Mouse (Mus musculus) forebrain, embryonic 15.5 days (tissue): ENCODE data around the gene Zfp119b. TPM values are rescaled to one million over a fixed set of nuclear protein-coding genes. Genes with fewer than 3 reads are reported as not detected.
A peak's percentile ranks its signal among the peaks of the same experiment; 100 is the strongest.
"Not testable (repeated sequence)": the region's sequence is repeated elsewhere in the genome, so short reads cannot be mapped to it uniquely, and the experiment has no call there.

Source experiments
- ATAC-seq: fragments of 200-750 bp; cut with Nextera tagmentation; replicated peaks from 2 replicates; pipeline ENCODE4 v1.8.0; 2017; ENCODE audit warnings: mild to moderate bottlenecking, moderate TSS enrichment, moderate library complexity
- H3K27ac ChIP-seq: fragments of 300-500 bp; sonication (generic); replicated peaks from 2 replicates; pipeline ENCODE4 v1.5.1; 2015; ENCODE audit warnings: mild to moderate bottlenecking, inconsistent platforms
- H3K27me3 ChIP-seq: fragments of 300-500 bp; sonication (generic); 2 replicates; pipeline ENCODE4 v1.6.1; 2015; ENCODE audit warnings: inconsistent platforms
- H3K36me3 ChIP-seq: fragments of 300-500 bp; sonication (generic); 2 replicates; pipeline ENCODE4 v1.6.1; 2015; ENCODE audit warnings: mild to moderate bottlenecking, inconsistent platforms
- H3K4me1 ChIP-seq: fragments of 300-500 bp; sonication (generic); 2 replicates; pipeline ENCODE4 v1.6.1; 2015; ENCODE audit warnings: inconsistent platforms
- H3K4me2 ChIP-seq: fragments of 300-500 bp; sonication (generic); replicated peaks from 2 replicates; pipeline ENCODE4 v1.6.1; 2015; ENCODE audit warnings: mild to moderate bottlenecking, inconsistent platforms
- H3K4me3 ChIP-seq: fragments of 300-500 bp; sonication (generic); 2 replicates; pipeline ENCODE4 v1.5.1; 2015; ENCODE audit warnings: mild to moderate bottlenecking, inconsistent platforms
- H3K9ac ChIP-seq: fragments of 300-500 bp; sonication (generic); replicated peaks from 2 replicates; pipeline ENCODE4 v1.6.1; 2015; ENCODE audit warnings: mild to moderate bottlenecking, inconsistent platforms
- H3K9me3 ChIP-seq: fragments of 300-500 bp; sonication (generic); 2 replicates; pipeline ENCODE4 v1.6.1; 2016; ENCODE audit warnings: inconsistent platforms
- WGBS: fragments of 180-500 bp; shearing (Covaris S2); methylation state at CpG from one replicate; pipeline ENCODE4 v1.1.7; 2015; ENCODE audit warnings: mixed read lengths; 5-methylcytosine and 5-hydroxymethylcytosine counted together
- polyA plus RNA-seq: library from polyadenylated mRNA; unstranded; fragments of >200 nt; fragmentation: Nextera tagmentation; extraction: Ambion mirVana; gene quantifications from 2 replicates; pipeline ENCODE4 v1.2.1, GENCODE M21; 2015

Gene Zfp119b
- polyA plus RNA-seq, 1 experiment from 2014 or later = 7.9 TPM

- Histone ChIP-seq H3K9me3 (0 out of 2 replicates have a peak, but pooled peaks cover 1% of the 10 kb centered on the region), H3K4me2 (peak overlapping the region; percentile 55), H3K36me3 (no peaks in the 10 kb centered on the region), H3K27me3 (no peaks in the 10 kb centered on the region), H3K27ac (peak overlapping the region; percentile 65), H3K4me1 (peaks cover 8% of the 10 kb centered on the region; the same call in 1 of the 2 replicates), H3K9ac (peak overlapping the region; percentile 61), H3K4me3 (peak overlapping the region; percentile 59)
- 1% methylated on average over 33 of the region's 33 CpGs for WGBS
- ATAC-seq = peak; percentile 98
Observed at GRCm38 (mm10) chr17:55931553-55932502, 17.5 kb downstream of the Zfp119b start.

- ATAC-seq = no peak
- Histone ChIP-seq H3K4me1 (no peaks in the 10 kb centered on the region), H3K27me3 (no peaks in the 10 kb centered on the region), H3K9ac (no peak overlapping the region), H3K4me3 (no peak overlapping the region), H3K4me2 (no peak overlapping the region), H3K27ac (no peak overlapping the region), H3K36me3 (no peaks in the 10 kb centered on the region), H3K9me3 (0 out of 2 replicates have a peak, but pooled peaks cover 1% of the 10 kb centered on the region)
Observed at GRCm38 (mm10) chr17:55906669-55907068, 42.6 kb downstream of the Zfp119b start.

- H3K4me1 ChIP-seq = no peaks in the 10 kb centered on the region
- no peak overlapping the region for H3K9ac ChIP-seq
- H3K27ac ChIP-seq = no peak overlapping the region
- peaks cover under 1% of the 10 kb centered on the region; the same call in 1 of the 2 replicates for H3K36me3 ChIP-seq
- no peak overlapping the region for H3K4me3 ChIP-seq
- 77% methylated on average over 6 of the region's 6 CpGs for WGBS
- no peak overlapping the region for H3K4me2 ChIP-seq
- no peaks in the 10 kb centered on the region for H3K27me3 ChIP-seq
- ATAC-seq = no peak
- H3K9me3 ChIP-seq = peaks cover under 1% of the 10 kb centered on the region; the same call in 1 of the 2 replicates
Observed at GRCm38 (mm10) chr17:55904131-55904530, 45.2 kb downstream of the Zfp119b start.

GRCm38 (mm10) chr17:55903687-55904086, 45.6 kb downstream of the Zfp119b start:
- H3K27me3 ChIP-seq = no peaks in the 10 kb centered on the region
- ATAC-seq = no peak
- 90% methylated on average over 1 of the region's 1 CpGs for WGBS

GRCm38 (mm10) chr17:55903087-55903486, 46.2 kb downstream of the Zfp119b start:
- Histone ChIP-seq H3K4me3 (no peak overlapping the region), H3K4me2 (no peak overlapping the region), H3K27ac (no peak overlapping the region), H3K9me3 (peaks cover 8% of the 10 kb centered on the region; the same call in 1 of the 2 replicates), H3K27me3 (no peaks in the 10 kb centered on the region), H3K9ac (no peak overlapping the region), H3K36me3 (peaks cover 9% of the 10 kb centered on the region), H3K4me1 (no peaks in the 10 kb centered on the region)
- ATAC-seq = no peak
- WGBS = 69% methylated on average over 2 of the region's 2 CpGs

More at GRCm38 (mm10) chr17:55903687-55904086, 45.6 kb downstream of the Zfp119b start:
- Histone ChIP-seq H3K4me3 (no peak overlapping the region), H3K9ac (no peak overlapping the region), H3K27ac (no peak overlapping the region), H3K4me1 (no peaks in the 10 kb centered on the region), H3K4me2 (no peak overlapping the region), H3K36me3 (peaks cover 4% of the 10 kb centered on the region; the same call in 1 of the 2 replicates), H3K9me3 (peaks cover 3% of the 10 kb centered on the region; the same call in 1 of the 2 replicates)

- Histone ChIP-seq H3K4me3 (peak overlapping the region; percentile 50), H3K4me2 (peak overlapping the region; percentile 51), H3K9ac (peak overlapping the region; percentile 46), H3K27ac (peak overlapping the region; percentile 88), H3K36me3 (peaks cover 11% of the 10 kb centered on the region)
- not testable (repeated sequence) for ATAC-seq, H3K27me3 ChIP-seq, H3K4me1 ChIP-seq, H3K9me3 ChIP-seq
- WGBS = 11% methylated on average over 6 of the region's 8 CpGs
Observed at GRCm38 (mm10) chr17:55892406-55892955, 56.8 kb downstream of the Zfp119b start.

Other genes starting within 250 kb of the Zfp119b start
- gene Pot1b, start 236.9 kb downstream of the Zfp119b start, polyA plus RNA-seq = 9.0 and 9.8 TPM in 2 replicates
- 0.09 and 0.13 TPM in 2 replicates for gene Adgre4, start 199.5 kb downstream of the Zfp119b start, polyA plus RNA-seq
- gene Zfp119a, start 70.6 kb downstream of the Zfp119b start, polyA plus RNA-seq = 11.4 and 13.1 TPM in 2 replicates
- 16.5 and 16.7 TPM in 2 replicates for gene Zfp959, start 57.4 kb downstream of the Zfp119b start, polyA plus RNA-seq
- gene Ebi3, start 3.1 kb upstream of the Zfp119b start, polyA plus RNA-seq = 3.1 and 3.9 TPM in 2 replicates
- gene Yju2, start 9.6 kb upstream of the Zfp119b start, polyA plus RNA-seq = 25.2 and 27.8 TPM in 2 replicates
- gene Shd, start 21.0 kb upstream of the Zfp119b start, polyA plus RNA-seq = 118 and 121 TPM in 2 replicates
- gene Fsd1, start 37.0 kb upstream of the Zfp119b start, polyA plus RNA-seq = 127 and 151 TPM in 2 replicates
- 4.9 and 5.5 TPM in 2 replicates for gene Stap2, start 56.1 kb upstream of the Zfp119b start, polyA plus RNA-seq
- gene Mpnd, start 56.2 kb upstream of the Zfp119b start, polyA plus RNA-seq = 190 and 191 TPM in 2 replicates
- 120 and 122 TPM in 2 replicates for gene Sh3gl1, start 87.1 kb upstream of the Zfp119b start, polyA plus RNA-seq
- gene Chaf1a, start 90.9 kb upstream of the Zfp119b start, polyA plus RNA-seq = 10.8 and 14.3 TPM in 2 replicates
- gene Ubxn6, start 125.5 kb upstream of the Zfp119b start, polyA plus RNA-seq = 81.1 and 89.5 TPM in 2 replicates
- 144 and 167 TPM in 2 replicates for gene Hdgfl2, start 130.1 kb upstream of the Zfp119b start, polyA plus RNA-seq
- 0.11 TPM in 2 replicates for gene Plin4, start 160.3 kb upstream of the Zfp119b start, polyA plus RNA-seq
- gene Plin5, start 168.1 kb upstream of the Zfp119b start, polyA plus RNA-seq = 0.69 and 0.74 TPM in 2 replicates
- 0.13 and 0.19 TPM in 2 replicates for gene Lrg1, start 172.5 kb upstream of the Zfp119b start, polyA plus RNA-seq
- gene Sema6b, start 190.8 kb upstream of the Zfp119b start, polyA plus RNA-seq = 13.6 and 14.2 TPM in 2 replicates
- gene Tnfaip8l1, start 213.0 kb upstream of the Zfp119b start, polyA plus RNA-seq = 9.0 and 10.0 TPM in 2 replicates
- 59.7 and 63.2 TPM in 2 replicates for gene Mydgf, start 234.4 kb upstream of the Zfp119b start, polyA plus RNA-seq